Mouse (Mus musculus) lung, embryonic 14.5 days (tissue): ENCODE measurements at regions not wholly inside any gene's neighbourhood (a gene's known extent, or its start where the extent isn't known, plus 50 kb on each side); places are given as distances from the start of the nearest gene placed in this dataset.

Source experiments
- ATAC-seq: fragments of 200-750 bp; cut with Nextera tagmentation; 2 replicates; pipeline ENCODE4 v1.8.0; 2017; ENCODE audit warnings: mild to moderate bottlenecking, moderate TSS enrichment, moderate library complexity; ENCODE audit not compliant: insufficient read depth
- DNase-seq: peaks from one replicate; pipeline ENCODE4 v3.0.0-alpha.2; 2015
- H3K27ac ChIP-seq: fragments of 300-500 bp; sonication (generic); 2 replicates; pipeline ENCODE4 v1.5.1; 2014; ENCODE audit warnings: low read depth, mild to moderate bottlenecking, moderate library complexity
- H3K27me3 ChIP-seq: fragments of 300-500 bp; sonication (generic); 2 replicates; pipeline ENCODE4 v1.6.1; 2014; ENCODE audit warnings: low read length, control low read depth; ENCODE audit not compliant: insufficient read depth
- H3K36me3 ChIP-seq: fragments of 300-500 bp; sonication (generic); 2 replicates; pipeline ENCODE4 v1.6.1; 2014; ENCODE audit warnings: control low read depth; ENCODE audit not compliant: insufficient read depth
- H3K4me1 ChIP-seq: fragments of 300-500 bp; sonication (generic); 2 replicates; pipeline ENCODE4 v1.6.1; 2014; ENCODE audit warnings: antibody characterized with exemption, control low read depth; ENCODE audit not compliant: insufficient read depth
- H3K4me2 ChIP-seq: fragments of 300-500 bp; sonication (generic); 2 replicates; pipeline ENCODE4 v1.6.1; 2014; ENCODE audit warnings: mild to moderate bottlenecking
- H3K4me3 ChIP-seq: fragments of 300-500 bp; sonication (generic); 2 replicates; pipeline ENCODE4 v1.5.1; 2014; ENCODE audit warnings: low read depth, low read length
- H3K9ac ChIP-seq: fragments of 300-500 bp; sonication (generic); 2 replicates; pipeline ENCODE4 v1.6.1; 2014
- H3K9me3 ChIP-seq: fragments of 300-500 bp; sonication (generic); 2 replicates; pipeline ENCODE4 v1.6.1; 2016; ENCODE audit warnings: low read depth, low read length, control low read depth
- CTCF ChIP-seq: IDR thresholded peaks from 2 replicates; pipeline ENCODE4 v1.5.1; 2016; ENCODE audit warnings: antibody characterized with exemption, low read depth
- WGBS: fragments of 180-500 bp; shearing (Covaris S2); extraction: QIAGEN DNeasy Blood & Tissue Kit; methylation state at CpG from one replicate; pipeline ENCODE4 v1.1.7; 2014; 5-methylcytosine and 5-hydroxymethylcytosine counted together

GRCm38 (mm10) chr12:70616487-70616886 lies 163.6 kb downstream of the Tmx1 start:
- Histone ChIP-seq H3K4me2 (no peak overlapping the region), H3K27me3 (no peaks in the 10 kb centered on the region), H3K36me3 (no peaks in the 10 kb centered on the region), H3K9ac (no peak overlapping the region), H3K9me3 (no peaks in the 10 kb centered on the region), H3K27ac (no peak overlapping the region), H3K4me3 (no peak overlapping the region), H3K4me1 (0 out of 2 replicates have a peak, but pooled peaks cover 3% of the 10 kb centered on the region)
- ATAC-seq (no peak), DNase-seq (no peak)
- 44% methylated on average over 4 of the region's 4 CpGs for WGBS
- no peak for TF ChIP-seq CTCF

- DNase-seq, result no peak
- no peaks in the 10 kb centered on the region for H3K36me3 ChIP-seq
These were observed 164.1 kb downstream of the Tmx1 start for GRCm38 (mm10) chr12:70617024-70617423.

GRCm38 (mm10) chr12:70617979-70618378 lies 165.1 kb downstream of the Tmx1 start:
- H3K9me3 ChIP-seq, result no peaks in the 10 kb centered on the region
- ATAC-seq, result no peak
- 0 out of 2 replicates have a peak, but pooled peaks cover 3% of the 10 kb centered on the region for H3K4me1 ChIP-seq
- H3K36me3 ChIP-seq, result no peaks in the 10 kb centered on the region
- no peak for DNase-seq
- 71% methylated on average over 3 of the region's 3 CpGs for WGBS
- no peak overlapping the region for H3K4me2 ChIP-seq
- no peaks in the 10 kb centered on the region for H3K27me3 ChIP-seq
- TF ChIP-seq CTCF, result no peak
- H3K27ac ChIP-seq, result no peak overlapping the region
- H3K4me3 ChIP-seq, result no peak overlapping the region
- no peak overlapping the region for H3K9ac ChIP-seq

More at GRCm38 (mm10) chr12:70617024-70617423, 164.1 kb downstream of the Tmx1 start:
- Histone ChIP-seq H3K4me2 (no peak overlapping the region), H3K9ac (no peak overlapping the region), H3K4me1 (0 out of 2 replicates have a peak, but pooled peaks cover 3% of the 10 kb centered on the region), H3K4me3 (no peak overlapping the region), H3K27ac (no peak overlapping the region), H3K27me3 (no peaks in the 10 kb centered on the region), H3K9me3 (no peaks in the 10 kb centered on the region)
- ATAC-seq, result no peak
- TF ChIP-seq CTCF, result no peak
- 58% methylated on average over 1 of the region's 1 CpGs for WGBS

- Histone ChIP-seq H3K4me3 (no peak overlapping the region), H3K4me1 (peaks cover 8% of the 10 kb centered on the region), H3K4me2 (no peak overlapping the region), H3K36me3 (no peaks in the 10 kb centered on the region), H3K27ac (no peak overlapping the region), H3K9me3 (no peaks in the 10 kb centered on the region), H3K27me3 (no peaks in the 10 kb centered on the region), H3K9ac (no peak overlapping the region)
- ATAC-seq, result no peak
- no peak for DNase-seq
- 74% methylated on average over 2 of the region's 2 CpGs for WGBS
- TF ChIP-seq CTCF, result no peak
These were observed 166.5 kb downstream of the Tmx1 start for GRCm38 (mm10) chr12:70619436-70619835.

GRCm38 (mm10) chr12:70622019-70622418 lies 169.1 kb downstream of the Tmx1 start:
- DNase-seq, result no peak
- no peaks in the 10 kb centered on the region for H3K36me3 ChIP-seq
- H3K4me1 ChIP-seq, result peaks cover 12% of the 10 kb centered on the region
- H3K4me3 ChIP-seq, result no peak overlapping the region
- H3K9me3 ChIP-seq, result no peaks in the 10 kb centered on the region
- no peak overlapping the region for H3K4me2 ChIP-seq
- WGBS, result 43% methylated on average over 4 of the region's 4 CpGs
- no peak overlapping the region for H3K9ac ChIP-seq
- H3K27ac ChIP-seq, result no peak overlapping the region
- H3K27me3 ChIP-seq, result no peaks in the 10 kb centered on the region
- ATAC-seq, result peak; percentile 64; the same call in 1 of the 2 replicates
- TF ChIP-seq CTCF, result peak; percentile 25

GRCm38 (mm10) chr12:70624298-70624980 lies 171.5 kb downstream of the Tmx1 start:
- peak; percentile 62; the same call in 1 of the 2 replicates for ATAC-seq
- Histone ChIP-seq H3K27ac (peak overlapping the region; percentile 50; the same call in 1 of the 2 replicates), H3K4me3 (no peak overlapping the region)

GRCm38 (mm10) chr12:70627638-70628037 lies 174.7 kb downstream of the Tmx1 start:
- Histone ChIP-seq H3K9me3 (no peaks in the 10 kb centered on the region), H3K36me3 (no peaks in the 10 kb centered on the region), H3K27me3 (no peaks in the 10 kb centered on the region), H3K9ac (no peak overlapping the region), H3K4me3 (no peak overlapping the region), H3K4me1 (peaks cover 22% of the 10 kb centered on the region), H3K4me2 (no peak overlapping the region), H3K27ac (no peak overlapping the region)
- ATAC-seq (no peak), DNase-seq (no peak)
- no peak for TF ChIP-seq CTCF
- 65% methylated on average over 7 of the region's 7 CpGs for WGBS

More at GRCm38 (mm10) chr12:70624298-70624980, 171.5 kb downstream of the Tmx1 start:
- Histone ChIP-seq H3K4me2 (no peak overlapping the region), H3K27me3 (no peaks in the 10 kb centered on the region), H3K9ac (no peak overlapping the region; the same call in 1 of the 2 replicates), H3K9me3 (no peaks in the 10 kb centered on the region), H3K4me1 (peaks cover 22% of the 10 kb centered on the region), H3K36me3 (no peaks in the 10 kb centered on the region)
- TF ChIP-seq CTCF, result no peak
- WGBS, result 29% methylated on average over 9 of the region's 9 CpGs
- peak; percentile 67 for DNase-seq
